12 mouse cellular contexts compared by ENCODE assay signal in genomic region chr14:99366996-99367555, GRCm38 (mm10).
DNase-seq lines count a peak whose midpoint lies in the region; ATAC-seq and TF ChIP-seq lines count a peak whose summit lies in the region.
"Had no signal": no experiment of that assay in that cellular context is flagged by ENCODE, and none has a peak within 500 bp of the region (broad histone marks: within the 10 kb centered on the region; RNA-seq: fewer than 3 reads in every experiment).

No protein-coding gene starts in this region.

- no peak overlapping the region for H3K4me3 ChIP-seq in kidney, adult 2 months (ENCODE audit: insufficient read depth, low read depth, low read length)
- H3K4me3 ChIP-seq in kidney, postnatal 0 days (replicated peaks; ENCODE audit: low read depth, low read length): no peak overlapping the region
- H3K4me3 ChIP-seq in stomach, postnatal 0 days (ENCODE audit: low read depth, low read length): no peak overlapping the region
- H3K4me3 ChIP-seq: left cerebral cortex, adult 2 months; neural tube, embryonic 12.5 days had no signal

- H3K27ac ChIP-seq in kidney, adult 2 months (ENCODE audit: insufficient read depth, low read depth, low read length): peak overlapping the region; percentile 55; the same call in 1 of the 2 replicates
- H3K27ac ChIP-seq in kidney, postnatal 0 days: no peak overlapping the region
- peak overlapping the region; percentile 56 for H3K27ac ChIP-seq in stomach, postnatal 0 days (replicated peaks)
- H3K27ac ChIP-seq: left cerebral cortex, adult 2 months; liver, embryonic 14.5 days; neural tube, embryonic 12.5 days had no signal

- no peak overlapping the region for H3K9ac ChIP-seq in kidney, postnatal 0 days (ENCODE audit: low read depth, low read length)
- no peak overlapping the region for H3K9ac ChIP-seq in stomach, postnatal 0 days (ENCODE audit: low read length)
- H3K9ac ChIP-seq: liver, embryonic 14.5 days; neural tube, embryonic 12.5 days had no signal

- no peak for TF ChIP-seq EP300 in stomach, postnatal 0 days (optimal IDR thresholded peaks at IDR 0.05)

- H3K36me3 ChIP-seq in kidney, adult 2 months (ENCODE audit: control insufficient read depth, insufficient read depth, low read length): no peaks in the 10 kb centered on the region
- H3K36me3 ChIP-seq in kidney, postnatal 0 days (ENCODE audit: insufficient read depth, low read length): no peaks in the 10 kb centered on the region
- no peaks in the 10 kb centered on the region for H3K36me3 ChIP-seq in stomach, postnatal 0 days (ENCODE audit: control insufficient read depth, insufficient read depth, low read length)
- H3K36me3 ChIP-seq: neural tube, embryonic 12.5 days had no signal

- H3K4me1 ChIP-seq in kidney, adult 2 months (ENCODE audit: control insufficient read depth, insufficient read depth, low read length): no peaks in the 10 kb centered on the region
- H3K4me1 ChIP-seq in kidney, postnatal 0 days (replicated peaks; ENCODE audit: insufficient read depth, low read length): 0 out of 2 replicates have a peak, but pooled peaks cover 5% of the 10 kb centered on the region
- H3K4me1 ChIP-seq in stomach, postnatal 0 days (replicated peaks; ENCODE audit: control insufficient read depth, insufficient read depth): no peaks in the 10 kb centered on the region
- H3K4me1 ChIP-seq: neural tube, embryonic 12.5 days had no signal

- no peaks in the 10 kb centered on the region for H3K27me3 ChIP-seq in kidney, adult 2 months (replicated peaks; ENCODE audit: control insufficient read depth, insufficient read depth, low read length)
- H3K27me3 ChIP-seq in kidney, postnatal 0 days (ENCODE audit: insufficient read depth, low read length): no peaks in the 10 kb centered on the region
- no peaks in the 10 kb centered on the region for H3K27me3 ChIP-seq in stomach, postnatal 0 days (ENCODE audit: control insufficient read depth, insufficient read depth, low read length)
- H3K27me3 ChIP-seq: neural tube, embryonic 12.5 days had no signal

- no peak for ATAC-seq in kidney, postnatal 0 days (replicated peaks; ENCODE audit: low FRiP score, low read depth)
- ATAC-seq in stomach, postnatal 0 days (ENCODE audit: low FRiP score, low TSS enrichment): no peak

- DNase-seq in cerebellum, postnatal 14 days: peak; percentile 4 to 12
- DNase-seq in cerebellum, adult 11 months: no peak
- peak; percentile 27 for DNase-seq in kidney, adult 2 months
- no peak for DNase-seq in kidney, postnatal 25 days
- peak; percentile 28 for DNase-seq in kidney, postnatal 0 days (ENCODE audit: low spot score)
- peak; percentile 24 for DNase-seq in stomach, postnatal 0 days (ENCODE audit: low spot score)
- no peak for DNase-seq in cerebellum, adult 9-10 months
- DNase-seq in testis, postnatal 10 days (ENCODE audit: low spot score): no peak
- DNase-seq: right cerebral cortex, adult 18-20 months had no signal

- TF ChIP-seq POLR2A in kidney, adult 2 months (IDR thresholded peaks at IDR 0.05; ENCODE audit: low read depth, low read length): no peak

- TF ChIP-seq CTCF in kidney, adult 2 months (conservative IDR thresholded peaks at IDR 0.05; ENCODE audit: insufficient read depth, insufficient read length, low read depth, low read length): no peak
- no peak for TF ChIP-seq CTCF in kidney, postnatal 0 days (IDR thresholded peaks at IDR 0.05; ENCODE audit: low read depth)
- TF ChIP-seq CTCF in stomach, postnatal 0 days (IDR thresholded peaks at IDR 0.05; ENCODE audit: low read depth): no peak

- 48% methylated on average over 11 of the region's 11 CpGs for WGBS in kidney, adult 2 months
- 48% methylated on average over 11 of the region's 11 CpGs for WGBS in kidney, postnatal 0 days
- WGBS in stomach, postnatal 0 days: 48% methylated on average over 11 of the region's 11 CpGs

- H3K9me3 ChIP-seq in kidney, postnatal 0 days (replicated peaks; ENCODE audit: low read length): no peaks in the 10 kb centered on the region
- no peaks in the 10 kb centered on the region for H3K9me3 ChIP-seq in stomach, postnatal 0 days (ENCODE audit: control insufficient read depth, low read length)
- H3K9me3 ChIP-seq: neural tube, embryonic 12.5 days had no signal

- no peak overlapping the region for H3K4me2 ChIP-seq in kidney, postnatal 0 days (ENCODE audit: low read length)
- H3K4me2 ChIP-seq in stomach, postnatal 0 days (replicated peaks; ENCODE audit: low read depth): no peak overlapping the region
- H3K4me2 ChIP-seq: neural tube, embryonic 12.5 days had no signal

Comparison
In these comparisons a context has a peak if more than half of its experiments do, and no peak if none do; other contexts are left out.
1. DNase-seq: peak in cerebellum, postnatal 14 days (2 of 2), kidney, adult 2 months (single experiment), kidney, postnatal 0 days (single experiment) and stomach, postnatal 0 days (single experiment); none in cerebellum, adult 11 months (single experiment), kidney, postnatal 25 days (0 of 2), cerebellum, adult 9-10 months (single experiment) and testis, postnatal 10 days (single experiment).